Mouse (Mus musculus) monocyte, adult 5-6 weeks (primary cell): Measurements from ENCODE around the gene Dnah14. TPM values are rescaled to one million over a fixed set of nuclear protein-coding genes. Genes with fewer than 3 reads are reported as not detected.
"Not testable (repeated sequence)": the region's sequence is repeated elsewhere in the genome, so short reads cannot be mapped to it uniquely, and the experiment has no call there.

Source experiments
- ATAC-seq: fragments of 153-309, 156-312 bp; replicated peaks from 2 replicates; pipeline ENCODE4 v1.8.0; 2017; ENCODE audit warnings: mild to moderate bottlenecking; ENCODE audit not compliant: low TSS enrichment, insufficient number of reproducible peaks, severe bottlenecking, poor library complexity, low FRiP score
- total RNA-seq: library from RNA; stranded (forward); fragments of 200-1000, 200-491, 200-594 nt; gene quantifications from 3 replicates; pipeline ENCODE4 v1.2.3, GENCODE M21; 2017

The Dnah14 gene
- total RNA-seq, 1 experiment from 2014 or later, result 1.4 TPM

- ATAC-seq, result no peak
These were observed 157.2 kb downstream of the Dnah14 start for GRCm38 (mm10) chr1:181733517-181733916.

GRCm38 (mm10) chr1:181740259-181740658 is 163.9 kb downstream of the Dnah14 start:
- ATAC-seq, result no peak

- no peak for ATAC-seq
These were observed 166.0 kb downstream of the Dnah14 start for GRCm38 (mm10) chr1:181742251-181742885.

GRCm38 (mm10) chr1:181769392-181769791 is 193.0 kb downstream of the Dnah14 start:
- ATAC-seq, result no peak

GRCm38 (mm10) chr1:181771871-181772270 is 195.5 kb downstream of the Dnah14 start:
- no peak for ATAC-seq

- ATAC-seq, result no peak
These were observed 200.2 kb downstream of the Dnah14 start for GRCm38 (mm10) chr1:181776541-181776940.

- not testable (repeated sequence) for ATAC-seq
These were observed 206.2 kb downstream of the Dnah14 start for GRCm38 (mm10) chr1:181782600-181782999.

- ATAC-seq, result no peak
These were observed 213.6 kb downstream of the Dnah14 start for GRCm38 (mm10) chr1:181789952-181790351.

GRCm38 (mm10) chr1:181793541-181793940 is 217.2 kb downstream of the Dnah14 start:
- ATAC-seq, result no peak

GRCm38 (mm10) chr1:181799911-181800310 is 223.6 kb downstream of the Dnah14 start:
- ATAC-seq, result no peak

GRCm38 (mm10) chr1:181800667-181801066 is 224.3 kb downstream of the Dnah14 start:
- ATAC-seq, result no peak

- no peak for ATAC-seq
These were observed 235.3 kb downstream of the Dnah14 start for GRCm38 (mm10) chr1:181811481-181812223.

GRCm38 (mm10) chr1:181826716-181827115 is 250.4 kb downstream of the Dnah14 start:
- no peak for ATAC-seq

GRCm38 (mm10) chr1:181828365-181828764 is 252.0 kb downstream of the Dnah14 start:
- 0 out of 2 replicates have a peak, but pooled peaks have one; percentile 47 for ATAC-seq

GRCm38 (mm10) chr1:181832720-181833119 is 256.4 kb downstream of the Dnah14 start:
- ATAC-seq, result no peak

- ATAC-seq, result no peak
These were observed 256.8 kb downstream of the Dnah14 start for GRCm38 (mm10) chr1:181833143-181833542.

- ATAC-seq, result no peak
These were observed 261.8 kb downstream of the Dnah14 start for GRCm38 (mm10) chr1:181838111-181838510.

GRCm38 (mm10) chr1:181839746-181840366 is 263.5 kb downstream of the Dnah14 start:
- ATAC-seq, result peak; percentile 42; the same call in 1 of the 2 replicates

GRCm38 (mm10) chr1:181841396-181841795 is 265.0 kb downstream of the Dnah14 start:
- no peak for ATAC-seq
